Mouse (Mus musculus) olfactory bulb, adult 2 months (tissue): ENCODE data around the gene Alkbh2.

Experiments used
- CTCF ChIP-seq: fragments of 200-500 bp; IDR thresholded peaks from 2 replicates; pipeline ENCODE4 v1.5.1; 2012; ENCODE audit warnings: low read depth, mild to moderate bottlenecking, low read length, moderate library complexity; ENCODE audit not compliant: insufficient read depth
- POLR2A ChIP-seq: fragments of 200-500 bp; IDR thresholded peaks from 2 replicates; pipeline ENCODE4 v1.6.1; 2012; ENCODE audit warnings: mild to moderate bottlenecking, low read depth, low read length, moderate library complexity; ENCODE audit not compliant: insufficient read depth

GRCm38 (mm10) chr5:114135516-114135915 lies 7.5 kb upstream of the Alkbh2 start:
- TF ChIP-seq CTCF (no peak), POLR2A (no peak)
